Comparison of ENCODE assay signal across 9 mouse cellular contexts in the genomic region with DNA sequence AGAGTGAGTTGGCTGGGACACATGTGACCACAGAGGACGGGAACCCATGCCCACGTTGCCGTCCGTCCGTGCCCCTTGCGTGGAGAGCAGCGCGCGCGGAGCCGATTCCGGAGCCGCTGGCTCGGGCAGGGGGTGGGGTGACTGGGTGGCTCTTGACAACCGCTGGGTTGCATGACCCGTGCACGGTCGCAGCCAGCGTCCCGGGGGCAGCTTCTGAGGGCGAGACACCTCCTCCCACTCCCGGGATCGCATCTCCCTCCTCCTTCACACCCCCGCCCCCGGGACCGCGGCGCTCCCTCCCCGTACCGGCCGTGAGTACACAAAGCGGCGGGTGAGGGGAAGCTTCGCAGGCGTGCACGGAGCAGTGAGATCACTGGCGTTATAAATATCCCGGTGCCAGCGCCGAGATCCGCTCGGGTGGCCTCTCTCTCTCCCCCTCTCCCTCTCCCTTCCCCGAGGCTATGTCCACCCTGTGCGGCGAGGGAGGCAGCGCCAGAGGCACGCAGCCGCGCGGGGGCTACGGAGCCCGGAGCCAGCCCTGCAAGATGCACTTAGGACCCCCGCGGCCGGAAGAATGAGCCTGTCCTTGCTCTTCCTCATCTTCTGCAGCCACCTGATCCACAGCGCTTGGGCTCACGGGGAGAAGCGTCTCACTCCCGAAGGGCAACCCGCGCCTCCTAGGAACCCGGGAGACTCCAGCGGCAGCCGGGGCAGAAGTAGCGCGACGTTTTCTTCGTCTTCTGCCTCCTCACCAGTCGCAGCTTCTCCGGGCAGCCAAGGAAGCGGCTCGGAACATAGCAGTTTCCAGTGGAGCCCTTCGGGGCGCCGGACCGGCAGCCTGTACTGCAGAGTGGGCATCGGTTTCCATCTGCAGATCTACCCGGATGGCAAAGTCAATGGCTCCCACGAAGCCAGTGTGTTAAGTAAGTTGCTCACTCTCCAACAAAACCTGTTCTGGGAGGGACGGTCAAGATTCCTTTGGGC. TPM values are rescaled to one million over a fixed set of nuclear protein-coding genes. Genes with fewer than 3 reads are reported as not detected.
DNase-seq lines count a peak whose midpoint lies in the region; ATAC-seq lines count a peak whose summit lies in the region.
"Had no signal": no experiment of that assay in that cellular context is flagged by ENCODE, and none has a peak within 500 bp of the region (broad histone marks: within the 10 kb centered on the region; RNA-seq: fewer than 3 reads in every experiment).

A gene (plus strand): TSS at position 347 of the 984 bp plus-strand sequence.

- no peaks in the 10 kb centered on the region for H3K9me3 ChIP-seq in intestine, embryonic 14.5 days (ENCODE audit: control insufficient read depth, low read length)
- no peaks in the 10 kb centered on the region for H3K9me3 ChIP-seq in neural tube, embryonic 14.5 days (ENCODE audit: control insufficient read depth, low read length)

- ATAC-seq in intestine, embryonic 14.5 days (replicated peaks; ENCODE audit: low FRiP score, low TSS enrichment, low read depth), result peak; percentile 78
- ATAC-seq in neural tube, embryonic 14.5 days (ENCODE audit: low read depth), result peak; percentile 81

- H3K4me3 ChIP-seq in intestine, embryonic 14.5 days (ENCODE audit: low read depth, low read length), result peak within 1 kb of the TSS; percentile 57
- peak within 1 kb of the TSS; percentile 64 for H3K4me3 ChIP-seq in neural tube, embryonic 14.5 days (ENCODE audit: low read depth, low read length)

- no peaks in the 10 kb centered on the region for H3K36me3 ChIP-seq in intestine, embryonic 14.5 days (ENCODE audit: control insufficient read depth, insufficient read depth, low read length)
- H3K36me3 ChIP-seq in neural tube, embryonic 14.5 days (ENCODE audit: control insufficient read depth, insufficient read depth, low read length), result no peaks in the 10 kb centered on the region

- peak; percentile 7 for DNase-seq in kidney, adult 18-20 months
- DNase-seq in kidney, adult 11 months, result no peak
- DNase-seq in cerebellum, adult 8-10 months, result peak; percentile 23
- peak; percentile 35 for DNase-seq in forelimb bud, embryonic 11.5 days (ENCODE audit: low read depth, low spot score)
- DNase-seq in intestine, embryonic 14.5 days (ENCODE audit: low spot score), result peak; percentile 80
- peak; percentile 21 for DNase-seq in liver
- DNase-seq in spleen, postnatal 36 days (ENCODE audit: low spot score in 2 of 2), result no peak

- H3K4me1 ChIP-seq in intestine, embryonic 14.5 days (replicated peaks; ENCODE audit: control insufficient read depth, insufficient read depth, low read length), result peaks cover 7% of the 10 kb centered on the region; the same call in 1 of the 2 replicates
- peaks cover 9% of the 10 kb centered on the region for H3K4me1 ChIP-seq in neural tube, embryonic 14.5 days (ENCODE audit: control insufficient read depth, insufficient read depth, low read length)

- peaks cover 62% of the 10 kb centered on the region for H3K27me3 ChIP-seq in intestine, embryonic 14.5 days (replicated peaks; ENCODE audit: control insufficient read depth, insufficient read depth, low read length)
- peaks cover 19% of the 10 kb centered on the region for H3K27me3 ChIP-seq in neural tube, embryonic 14.5 days (ENCODE audit: control insufficient read depth, insufficient read depth, low read length)
- H3K27me3 ChIP-seq: CH12.LX had no signal

- WGBS in intestine, embryonic 14.5 days, result 1% methylated on average over 80 of the region's 80 CpGs
- under 1% methylated on average over 77 of the region's 80 CpGs for WGBS in neural tube, embryonic 14.5 days

- H3K27ac ChIP-seq in intestine, embryonic 14.5 days (ENCODE audit: low read depth), result no peak within 1 kb of the TSS
- H3K27ac ChIP-seq in neural tube, embryonic 14.5 days (ENCODE audit: low read depth, low read length), result no peak within 1 kb of the TSS

- H3K9ac ChIP-seq in intestine, embryonic 14.5 days (ENCODE audit: low read length), result peak within 1 kb of the TSS; percentile 39
- peak within 1 kb of the TSS; percentile 71 for H3K9ac ChIP-seq in neural tube, embryonic 14.5 days (replicated peaks; ENCODE audit: low read depth, low read length)

- H3K4me2 ChIP-seq in intestine, embryonic 14.5 days (ENCODE audit: low read length), result peak within 1 kb of the TSS; percentile 99
- peak within 1 kb of the TSS; percentile 98 for H3K4me2 ChIP-seq in neural tube, embryonic 14.5 days (ENCODE audit: low read depth, low read length)

RNA-seq across cellular contexts. Expression of the gene that starts here (rescaled TPM):
- polyA plus RNA-seq in intestine, embryonic 14.5 days (2014; fragmentation: Nextera tagmentation; extraction: Ambion mirVana), result 1.9 and 2.5 TPM in 2 replicates
- polyA plus RNA-seq in neural tube, embryonic 14.5 days (2014; fragmentation: Nextera tagmentation; extraction: Ambion mirVana), result 1.1 and 1.3 TPM in 2 replicates

Comparison
In these comparisons a context has a peak if more than half of its experiments do, and no peak if none do; other contexts are left out.
1. DNase-seq: peak in kidney, adult 18-20 months (single experiment), cerebellum, adult 8-10 months (single experiment), forelimb bud, embryonic 11.5 days (single experiment), intestine, embryonic 14.5 days (single experiment) and liver (single experiment); none in kidney, adult 11 months (single experiment) and spleen, postnatal 36 days (0 of 2).